In the genomic region with DNA sequence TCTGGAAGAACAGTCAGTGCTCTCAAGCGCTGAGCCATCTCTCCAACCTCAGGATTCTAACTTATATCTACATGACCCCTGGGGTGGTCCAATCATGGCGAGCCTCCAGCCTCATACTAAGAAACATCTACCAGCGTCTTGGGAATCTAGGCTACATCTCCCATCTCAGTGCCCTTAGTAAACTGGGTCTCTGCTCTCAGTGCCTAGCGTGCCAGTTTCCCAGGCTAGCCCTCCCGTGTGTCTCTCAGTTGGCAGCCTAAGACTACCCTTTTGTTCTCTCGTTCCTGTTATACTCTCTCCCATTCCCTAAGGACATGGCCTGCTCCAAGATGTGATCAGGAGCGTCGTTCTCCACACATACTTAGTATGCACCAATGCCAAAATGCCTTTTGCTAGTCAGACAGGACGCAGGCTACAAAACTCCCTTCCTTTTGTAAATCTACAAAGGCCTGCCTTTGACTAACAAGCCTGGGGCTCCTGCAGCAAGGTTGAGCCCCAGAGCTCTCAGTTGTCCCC, we compare ENCODE assay signal across 9 mouse cellular contexts. TPM values are rescaled to one million over a fixed set of nuclear protein-coding genes. Genes with fewer than 3 reads are reported as not detected.
DNase-seq lines count a peak whose midpoint lies in the region; ATAC-seq and TF ChIP-seq lines count a peak whose summit lies in the region.
"Had no signal": no experiment of that assay in that cellular context is flagged by ENCODE, and none has a peak within 500 bp of the region (broad histone marks: within the 10 kb centered on the region; RNA-seq: fewer than 3 reads in every experiment).

No protein-coding gene starts in this region.

- no peak for TF ChIP-seq CTCF in lung, embryonic 14.5 days (IDR thresholded peaks at IDR 0.05; ENCODE audit: low read depth)

- H3K36me3 ChIP-seq in lung, embryonic 14.5 days (ENCODE audit: insufficient read depth) = peaks cover 21% of the 10 kb centered on the region
- no peaks in the 10 kb centered on the region for H3K36me3 ChIP-seq in forebrain, embryonic 15.5 days
- H3K36me3 ChIP-seq in limb, embryonic 13.5 days = peaks cover 30% of the 10 kb centered on the region; the same call in 1 of the 2 replicates
- no peaks in the 10 kb centered on the region for H3K36me3 ChIP-seq in neural tube, embryonic 15.5 days

- no peak for DNase-seq in lung, embryonic 14.5 days
- no peak for DNase-seq in lung, postnatal 25 days (ENCODE audit: low spot score)
- DNase-seq in right cerebral cortex, adult 18-20 months = no peak
- DNase-seq in testis, postnatal 14 days (ENCODE audit: low spot score) = no peak
- no peak for DNase-seq in frontal cortex, postnatal 14 days (ENCODE audit: low spot score in 2 of 2)

- peaks cover 51% of the 10 kb centered on the region for H3K4me1 ChIP-seq in lung, embryonic 14.5 days (ENCODE audit: insufficient read depth)
- H3K4me1 ChIP-seq in forebrain, embryonic 15.5 days = peaks cover 81% of the 10 kb centered on the region
- peaks cover 80% of the 10 kb centered on the region for H3K4me1 ChIP-seq in limb, embryonic 13.5 days
- H3K4me1 ChIP-seq in neural tube, embryonic 15.5 days = peaks cover 94% of the 10 kb centered on the region

- 0 out of 2 replicates have a peak overlapping the region, but pooled peaks have one; percentile 5 for H3K9ac ChIP-seq in lung, embryonic 14.5 days
- no peak overlapping the region for H3K9ac ChIP-seq in forebrain, embryonic 15.5 days (replicated peaks)
- peak overlapping the region; percentile 93; the same call in 1 of the 2 replicates for H3K9ac ChIP-seq in limb, embryonic 13.5 days
- no peak overlapping the region; the same call in 1 of the 2 replicates for H3K9ac ChIP-seq in neural tube, embryonic 15.5 days (replicated peaks)

- no peaks in the 10 kb centered on the region for H3K9me3 ChIP-seq in lung, embryonic 14.5 days (ENCODE audit: low read depth, low read length)
- no peaks in the 10 kb centered on the region for H3K9me3 ChIP-seq in forebrain, embryonic 15.5 days
- H3K9me3 ChIP-seq in limb, embryonic 13.5 days = no peaks in the 10 kb centered on the region
- no peaks in the 10 kb centered on the region for H3K9me3 ChIP-seq in neural tube, embryonic 15.5 days (replicated peaks)

- WGBS in lung, embryonic 14.5 days = 70% methylated on average over 9 of the region's 9 CpGs
- WGBS in forebrain, embryonic 15.5 days = 21% methylated on average over 9 of the region's 9 CpGs
- WGBS in limb, embryonic 13.5 days = 71% methylated on average over 9 of the region's 9 CpGs
- WGBS in neural tube, embryonic 15.5 days = 28% methylated on average over 9 of the region's 9 CpGs

- peak overlapping the region; percentile 99; the same call in 1 of the 2 replicates for H3K4me2 ChIP-seq in lung, embryonic 14.5 days
- H3K4me2 ChIP-seq in forebrain, embryonic 15.5 days (replicated peaks) = peak overlapping the region; percentile 97
- H3K4me2 ChIP-seq in limb, embryonic 13.5 days (replicated peaks) = peak overlapping the region; percentile 100
- peak overlapping the region; percentile 85 for H3K4me2 ChIP-seq in neural tube, embryonic 15.5 days

- H3K27me3 ChIP-seq in lung, embryonic 14.5 days (ENCODE audit: insufficient read depth, low read length) = no peaks in the 10 kb centered on the region
- H3K27me3 ChIP-seq in forebrain, embryonic 15.5 days = no peaks in the 10 kb centered on the region
- H3K27me3 ChIP-seq in limb, embryonic 13.5 days = no peaks in the 10 kb centered on the region
- no peaks in the 10 kb centered on the region for H3K27me3 ChIP-seq in neural tube, embryonic 15.5 days (replicated peaks)
- H3K27me3 ChIP-seq: Patski had no signal

- H3K4me3 ChIP-seq in lung, embryonic 14.5 days (ENCODE audit: low read depth, low read length) = no peak overlapping the region
- H3K4me3 ChIP-seq in forebrain, embryonic 15.5 days = no peak overlapping the region
- H3K4me3 ChIP-seq in limb, embryonic 13.5 days = peak overlapping the region; percentile 92; the same call in 1 of the 2 replicates
- H3K4me3 ChIP-seq in neural tube, embryonic 15.5 days (replicated peaks) = no peak overlapping the region

- H3K27ac ChIP-seq in lung, embryonic 14.5 days (ENCODE audit: low read depth) = peak overlapping the region; percentile 93; the same call in 1 of the 2 replicates
- H3K27ac ChIP-seq in forebrain, embryonic 15.5 days (replicated peaks) = peak overlapping the region; percentile 89
- peak overlapping the region; percentile 92; the same call in 1 of the 2 replicates for H3K27ac ChIP-seq in limb, embryonic 13.5 days
- peak overlapping the region; percentile 89 for H3K27ac ChIP-seq in neural tube, embryonic 15.5 days (replicated peaks)

- no peak for ATAC-seq in lung, embryonic 14.5 days (ENCODE audit: insufficient read depth)
- ATAC-seq in forebrain, embryonic 15.5 days (replicated peaks) = no peak
- no peak for ATAC-seq in limb, embryonic 13.5 days (ENCODE audit: low FRiP score, low read depth)
- no peak for ATAC-seq in neural tube, embryonic 15.5 days (ENCODE audit: low FRiP score)
- ATAC-seq: Patski had no signal

RNA-seq across cellular contexts. Expression of gene Gnai2, which starts 3.8 kb away (rescaled TPM):
- 408 and 419 TPM in 2 replicates for polyA plus RNA-seq in lung, embryonic 14.5 days (2014; fragmentation: Nextera tagmentation; extraction: Ambion mirVana)
- 335 and 338 TPM in 2 replicates for polyA plus RNA-seq in forebrain, embryonic 15.5 days (2015; fragmentation: Nextera tagmentation; extraction: Ambion mirVana)
- polyA plus RNA-seq in limb, embryonic 13.5 days (2015; fragmentation: Nextera tagmentation; extraction: Ambion mirVana) = 383 and 392 TPM in 2 replicates
- 262 and 325 TPM in 2 replicates for polyA plus RNA-seq in neural tube, embryonic 15.5 days (2015; fragmentation: Nextera tagmentation; extraction: Ambion mirVana)

RNA-seq across cellular contexts. Expression of gene Sema3b, which starts 22.3 kb away (rescaled TPM):
- polyA plus RNA-seq in lung, embryonic 14.5 days (2014; fragmentation: Nextera tagmentation; extraction: Ambion mirVana) = 5.1 and 5.3 TPM in 2 replicates
- polyA plus RNA-seq in forebrain, embryonic 15.5 days (2015; fragmentation: Nextera tagmentation; extraction: Ambion mirVana) = 1.7 and 2.8 TPM in 2 replicates
- 8.0 and 8.6 TPM in 2 replicates for polyA plus RNA-seq in limb, embryonic 13.5 days (2015; fragmentation: Nextera tagmentation; extraction: Ambion mirVana)
- polyA plus RNA-seq in neural tube, embryonic 15.5 days (2015; fragmentation: Nextera tagmentation; extraction: Ambion mirVana) = 6.6 and 9.7 TPM in 2 replicates

RNA-seq across cellular contexts. Expression of gene Slc38a3, which starts 38.0 kb away (rescaled TPM):
- 3.6 and 4.8 TPM in 2 replicates for polyA plus RNA-seq in lung, embryonic 14.5 days (2014; fragmentation: Nextera tagmentation; extraction: Ambion mirVana)
- 24.2 and 24.4 TPM in 2 replicates for polyA plus RNA-seq in forebrain, embryonic 15.5 days (2015; fragmentation: Nextera tagmentation; extraction: Ambion mirVana)
- 4.3 and 5.3 TPM in 2 replicates for polyA plus RNA-seq in limb, embryonic 13.5 days (2015; fragmentation: Nextera tagmentation; extraction: Ambion mirVana)
- 35.1 and 35.4 TPM in 2 replicates for polyA plus RNA-seq in neural tube, embryonic 15.5 days (2015; fragmentation: Nextera tagmentation; extraction: Ambion mirVana)

RNA-seq across cellular contexts. Expression of gene Ifrd2, which starts 43.9 kb away (rescaled TPM):
- 57.9 and 64.6 TPM in 2 replicates for polyA plus RNA-seq in lung, embryonic 14.5 days (2014; fragmentation: Nextera tagmentation; extraction: Ambion mirVana)
- polyA plus RNA-seq in forebrain, embryonic 15.5 days (2015; fragmentation: Nextera tagmentation; extraction: Ambion mirVana) = 15.4 and 16.9 TPM in 2 replicates
- polyA plus RNA-seq in limb, embryonic 13.5 days (2015; fragmentation: Nextera tagmentation; extraction: Ambion mirVana) = 44.3 and 49.5 TPM in 2 replicates
- 14.4 and 25.2 TPM in 2 replicates for polyA plus RNA-seq in neural tube, embryonic 15.5 days (2015; fragmentation: Nextera tagmentation; extraction: Ambion mirVana)

RNA-seq across cellular contexts. Expression of gene Gnat1, which starts 48.1 kb away (rescaled TPM):
- 0.72 and 0.89 TPM in 2 replicates for polyA plus RNA-seq in lung, embryonic 14.5 days (2014; fragmentation: Nextera tagmentation; extraction: Ambion mirVana)
- 1.7 and 1.8 TPM in 2 replicates for polyA plus RNA-seq in forebrain, embryonic 15.5 days (2015; fragmentation: Nextera tagmentation; extraction: Ambion mirVana)
- 0.74 and 1.0 TPM in 2 replicates for polyA plus RNA-seq in limb, embryonic 13.5 days (2015; fragmentation: Nextera tagmentation; extraction: Ambion mirVana)
- 2.5 and 2.9 TPM in 2 replicates for polyA plus RNA-seq in neural tube, embryonic 15.5 days (2015; fragmentation: Nextera tagmentation; extraction: Ambion mirVana)

Comparison
In these comparisons a context has a peak if more than half of its experiments do, and no peak if none do; other contexts are left out.
1. H3K9ac ChIP-seq: peak in lung, embryonic 14.5 days (single experiment) and limb, embryonic 13.5 days (single experiment); none in forebrain, embryonic 15.5 days (single experiment) and neural tube, embryonic 15.5 days (single experiment).
2. Peak in every context shown above with its lines, with median percentiles within 50 percentile points of each other: H3K27ac ChIP-seq and H3K4me2 ChIP-seq.